Mouse (Mus musculus) forebrain, embryonic 16.5 days (tissue): ENCODE data around the gene Slc6a19. TPM values are rescaled to one million over a fixed set of nuclear protein-coding genes. Genes with fewer than 3 reads are reported as not detected.

Experiments used
- ATAC-seq: fragments of 200-750 bp; cut with Nextera tagmentation; 2 replicates; pipeline ENCODE4 v1.8.0; 2017; ENCODE audit warnings: mild to moderate bottlenecking, moderate library complexity
- H3K27ac ChIP-seq: fragments of 300-500 bp; sonication (generic); 2 replicates; pipeline ENCODE4 v1.5.1; 2014; ENCODE audit warnings: low read length, control low read depth
- H3K27me3 ChIP-seq: fragments of 300-500 bp; sonication (generic); replicated peaks from 2 replicates; pipeline ENCODE4 v1.6.1; 2014; ENCODE audit warnings: low read length; ENCODE audit not compliant: control insufficient read depth, insufficient read depth
- H3K36me3 ChIP-seq: fragments of 300-500 bp; sonication (generic); 2 replicates; pipeline ENCODE4 v1.6.1; 2014; ENCODE audit not compliant: control insufficient read depth, insufficient read depth
- H3K4me1 ChIP-seq: fragments of 300-500 bp; sonication (generic); replicated peaks from 2 replicates; pipeline ENCODE4 v1.6.1; 2014; ENCODE audit warnings: low read length; ENCODE audit not compliant: control insufficient read depth, insufficient read depth
- H3K4me2 ChIP-seq: fragments of 300-500 bp; sonication (generic); 2 replicates; pipeline ENCODE4 v1.6.1; 2014; ENCODE audit warnings: mild to moderate bottlenecking, low read length, control low read depth
- H3K4me3 ChIP-seq: fragments of 300-500 bp; sonication (generic); replicated peaks from 2 replicates; pipeline ENCODE4 v1.5.1; 2014; ENCODE audit warnings: mild to moderate bottlenecking, low read length, control low read depth
- H3K9ac ChIP-seq: fragments of 300-500 bp; sonication (generic); replicated peaks from 2 replicates; pipeline ENCODE4 v1.6.1; 2014; ENCODE audit warnings: low read depth, low read length, control low read depth
- H3K9me3 ChIP-seq: fragments of 300-500 bp; sonication (generic); 2 replicates; pipeline ENCODE4 v1.6.1; 2016; ENCODE audit warnings: low read length; ENCODE audit not compliant: control insufficient read depth
- WGBS: fragments of 180-500 bp; shearing (Covaris S2); extraction: QIAGEN DNeasy Blood & Tissue Kit; methylation state at CpG from one replicate; pipeline ENCODE4 v1.1.7; 2014; 5-methylcytosine and 5-hydroxymethylcytosine counted together
- polyA plus RNA-seq: library from polyadenylated mRNA; unstranded; fragments of >200 nt; fragmentation: Nextera tagmentation; extraction: Ambion mirVana; gene quantifications from 2 replicates; pipeline ENCODE4 v1.2.1, GENCODE M21; 2015

Slc6a19 gene
- polyA plus RNA-seq, 1 experiment from 2014 or later = 0.09 TPM

DNA sequence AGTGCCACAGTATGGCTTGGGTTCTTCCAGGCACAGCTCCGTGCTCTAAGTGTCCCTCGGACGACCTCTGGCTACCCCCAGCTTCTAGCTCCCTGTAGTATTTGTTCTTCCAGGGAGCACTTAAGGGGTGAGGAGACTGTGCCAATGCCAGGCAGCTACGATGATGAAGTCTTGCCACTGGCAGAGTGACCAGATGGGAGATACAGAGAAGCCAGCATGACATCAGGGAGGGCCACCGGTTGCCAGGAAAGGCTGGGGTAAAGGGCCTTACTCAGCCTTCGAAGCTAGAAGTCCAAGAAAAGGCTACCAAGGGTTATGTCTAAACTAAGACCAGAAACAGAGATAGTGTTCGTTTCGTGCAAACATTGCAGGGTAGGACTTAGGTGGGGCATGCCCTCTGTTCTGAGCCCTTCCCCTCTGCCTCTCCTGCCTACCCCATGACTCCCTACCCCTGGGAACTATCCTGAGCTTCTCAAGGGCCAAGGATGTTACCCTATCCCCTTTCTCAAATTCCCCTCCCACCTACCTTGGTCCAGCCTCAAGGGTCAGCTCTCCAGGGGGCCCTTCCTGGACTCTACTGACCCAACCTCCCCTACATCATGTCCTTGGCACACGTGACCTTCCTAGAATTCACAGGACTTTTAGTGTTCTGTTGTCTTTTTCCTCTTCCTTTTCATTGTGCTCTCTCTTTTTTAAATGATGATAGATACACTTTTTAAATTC is 3.3 kb downstream of the Slc6a19 start:
- Histone ChIP-seq H3K27me3 (no peaks in the 10 kb centered on the region), H3K4me3 (no peak overlapping the region), H3K9ac (no peak overlapping the region), H3K36me3 (no peaks in the 10 kb centered on the region), H3K4me1 (no peaks in the 10 kb centered on the region), H3K4me2 (no peak overlapping the region), H3K27ac (no peak overlapping the region), H3K9me3 (no peaks in the 10 kb centered on the region)
- 88% methylated on average over 9 of the region's 9 CpGs for WGBS
- no peak for ATAC-seq

DNA sequence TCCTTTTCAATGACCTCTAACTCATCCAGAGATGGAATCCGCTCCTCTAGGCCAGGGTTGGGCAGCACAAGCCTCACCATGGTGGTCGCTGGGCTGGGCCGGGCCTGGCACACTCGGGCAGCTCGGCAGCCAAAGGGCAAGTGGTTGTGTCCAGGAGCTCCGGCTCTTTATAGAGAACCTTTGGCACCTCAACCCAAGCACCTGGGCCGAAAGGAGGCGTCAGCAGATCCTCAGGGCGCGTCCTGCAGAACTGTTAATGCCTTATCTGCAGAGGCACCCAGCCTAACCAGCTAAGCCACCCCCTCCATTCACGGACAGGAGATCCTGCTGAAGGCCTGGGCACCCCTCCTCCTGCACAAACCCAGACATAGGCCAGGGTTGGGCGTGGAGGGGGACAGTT is 4.1 kb downstream of the Slc6a19 start:
- ATAC-seq = no peak
- Histone ChIP-seq H3K36me3 (no peaks in the 10 kb centered on the region), H3K9me3 (no peaks in the 10 kb centered on the region), H3K4me3 (no peak overlapping the region), H3K9ac (no peak overlapping the region), H3K27ac (no peak overlapping the region), H3K4me2 (no peak overlapping the region), H3K27me3 (no peaks in the 10 kb centered on the region), H3K4me1 (no peaks in the 10 kb centered on the region)
- WGBS = 91% methylated on average over 12 of the region's 12 CpGs

DNA sequence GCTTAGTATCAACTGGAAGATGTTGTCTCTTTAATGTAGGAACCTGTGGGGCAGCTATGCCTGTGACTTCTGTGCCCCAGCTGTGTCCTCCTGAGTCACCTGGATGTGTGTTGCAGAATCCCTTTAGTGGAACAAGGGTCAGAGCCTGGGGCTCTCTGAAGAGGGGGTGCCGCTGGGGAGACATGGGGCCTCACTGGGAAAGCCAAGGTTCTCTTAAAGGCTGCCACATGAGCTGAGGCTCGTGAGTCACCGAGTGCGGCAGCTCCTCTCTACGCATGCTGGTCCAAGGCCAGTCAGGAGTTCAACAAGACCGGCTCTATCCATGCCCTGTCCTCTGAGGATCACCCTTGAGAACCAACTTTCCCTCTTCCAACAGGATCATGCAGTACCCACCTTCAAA is 5.0 kb downstream of the Slc6a19 start:
- Histone ChIP-seq H3K4me3 (no peak overlapping the region), H3K9ac (no peak overlapping the region), H3K4me1 (no peaks in the 10 kb centered on the region), H3K27ac (no peak overlapping the region), H3K4me2 (no peak overlapping the region), H3K27me3 (no peaks in the 10 kb centered on the region), H3K9me3 (no peaks in the 10 kb centered on the region), H3K36me3 (no peaks in the 10 kb centered on the region)
- WGBS = 95% methylated on average over 6 of the region's 6 CpGs
- no peak for ATAC-seq

- H3K9ac ChIP-seq = no peak overlapping the region
- H3K4me1 ChIP-seq = no peaks in the 10 kb centered on the region
- ATAC-seq = no peak
- WGBS = 86% methylated on average over 3 of the region's 3 CpGs
- no peaks in the 10 kb centered on the region for H3K36me3 ChIP-seq
- H3K27me3 ChIP-seq = no peaks in the 10 kb centered on the region
- H3K4me2 ChIP-seq = no peak overlapping the region
- H3K4me3 ChIP-seq = no peak overlapping the region
- H3K27ac ChIP-seq = no peak overlapping the region
- H3K9me3 ChIP-seq = no peaks in the 10 kb centered on the region
Measured at GRCm38 (mm10) chr13:73696529-73696928, 8.1 kb downstream of the Slc6a19 start.

- no peaks in the 10 kb centered on the region for H3K36me3 ChIP-seq
- no peak for ATAC-seq
- H3K9me3 ChIP-seq = no peaks in the 10 kb centered on the region
- H3K4me3 ChIP-seq = no peak overlapping the region
- no peaks in the 10 kb centered on the region for H3K4me1 ChIP-seq
- H3K4me2 ChIP-seq = no peak overlapping the region
- no peaks in the 10 kb centered on the region for H3K27me3 ChIP-seq
- 96% methylated on average over 1 of the region's 1 CpGs for WGBS
- no peak overlapping the region for H3K27ac ChIP-seq
- H3K9ac ChIP-seq = no peak overlapping the region
Measured at GRCm38 (mm10) chr13:73694972-73695371, 9.7 kb downstream of the Slc6a19 start.

DNA sequence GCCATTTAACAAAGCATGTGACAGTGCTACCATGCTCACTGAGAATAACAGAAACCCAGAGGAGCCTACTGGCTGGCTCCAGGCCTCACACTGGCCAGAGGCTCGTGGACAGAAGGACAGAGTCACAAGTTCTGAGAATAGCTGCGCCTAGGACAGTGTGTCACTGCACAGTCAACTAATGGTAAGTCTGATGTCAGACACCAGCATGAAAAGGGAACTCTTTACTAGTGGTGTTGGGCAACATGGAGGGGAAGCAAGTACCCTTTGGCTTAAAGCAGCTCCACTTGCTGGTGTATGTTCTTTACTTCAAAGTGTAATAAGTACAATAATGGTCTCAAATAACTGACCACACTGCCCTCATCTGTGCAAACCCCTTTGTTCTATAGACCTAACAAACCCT is 11.3 kb downstream of the Slc6a19 start:
- Histone ChIP-seq H3K9ac (no peak overlapping the region), H3K36me3 (no peaks in the 10 kb centered on the region), H3K4me1 (no peaks in the 10 kb centered on the region), H3K4me2 (no peak overlapping the region), H3K4me3 (no peak overlapping the region), H3K27me3 (no peaks in the 10 kb centered on the region), H3K27ac (no peak overlapping the region), H3K9me3 (no peaks in the 10 kb centered on the region)
- WGBS = 76% methylated on average over 2 of the region's 2 CpGs
- ATAC-seq = no peak

- H3K4me1 ChIP-seq = no peaks in the 10 kb centered on the region
- 26% methylated on average over 10 of the region's 10 CpGs for WGBS
- ATAC-seq = peak; percentile 63
- H3K4me2 ChIP-seq = no peak overlapping the region
- no peak overlapping the region for H3K9ac ChIP-seq
- no peak overlapping the region for H3K27ac ChIP-seq
- no peaks in the 10 kb centered on the region for H3K36me3 ChIP-seq
- no peak overlapping the region for H3K4me3 ChIP-seq
- no peaks in the 10 kb centered on the region for H3K27me3 ChIP-seq
- no peaks in the 10 kb centered on the region for H3K9me3 ChIP-seq
Measured at GRCm38 (mm10) chr13:73692249-73692868, 12.3 kb downstream of the Slc6a19 start.

GRCm38 (mm10) chr13:73688934-73689333 is 15.7 kb downstream of the Slc6a19 start:
- Histone ChIP-seq H3K9ac (no peak overlapping the region), H3K4me2 (no peak overlapping the region), H3K4me3 (no peak overlapping the region), H3K27me3 (no peaks in the 10 kb centered on the region), H3K27ac (no peak overlapping the region), H3K36me3 (no peaks in the 10 kb centered on the region), H3K9me3 (no peaks in the 10 kb centered on the region), H3K4me1 (no peaks in the 10 kb centered on the region)
- WGBS = 75% methylated on average over 4 of the region's 4 CpGs
- ATAC-seq = no peak

- no peaks in the 10 kb centered on the region for H3K36me3 ChIP-seq
- H3K9me3 ChIP-seq = no peaks in the 10 kb centered on the region
- H3K4me1 ChIP-seq = no peaks in the 10 kb centered on the region
- no peak overlapping the region for H3K9ac ChIP-seq
- H3K4me3 ChIP-seq = no peak overlapping the region
- H3K27me3 ChIP-seq = no peaks in the 10 kb centered on the region
- no peak overlapping the region for H3K27ac ChIP-seq
- 75% methylated on average over 3 of the region's 3 CpGs for WGBS
- H3K4me2 ChIP-seq = no peak overlapping the region
- ATAC-seq = no peak
Measured at GRCm38 (mm10) chr13:73687601-73688000, 17.1 kb downstream of the Slc6a19 start.
